Mouse (Mus musculus): ENCODE data around the gene Cenpf. TPM values are rescaled to one million over a fixed set of nuclear protein-coding genes. Genes with fewer than 3 reads are reported as not detected.

Cenpf gene
- polyA plus RNA-seq, 1 experiment from 2014 or later: 73.0 TPM

DNA sequence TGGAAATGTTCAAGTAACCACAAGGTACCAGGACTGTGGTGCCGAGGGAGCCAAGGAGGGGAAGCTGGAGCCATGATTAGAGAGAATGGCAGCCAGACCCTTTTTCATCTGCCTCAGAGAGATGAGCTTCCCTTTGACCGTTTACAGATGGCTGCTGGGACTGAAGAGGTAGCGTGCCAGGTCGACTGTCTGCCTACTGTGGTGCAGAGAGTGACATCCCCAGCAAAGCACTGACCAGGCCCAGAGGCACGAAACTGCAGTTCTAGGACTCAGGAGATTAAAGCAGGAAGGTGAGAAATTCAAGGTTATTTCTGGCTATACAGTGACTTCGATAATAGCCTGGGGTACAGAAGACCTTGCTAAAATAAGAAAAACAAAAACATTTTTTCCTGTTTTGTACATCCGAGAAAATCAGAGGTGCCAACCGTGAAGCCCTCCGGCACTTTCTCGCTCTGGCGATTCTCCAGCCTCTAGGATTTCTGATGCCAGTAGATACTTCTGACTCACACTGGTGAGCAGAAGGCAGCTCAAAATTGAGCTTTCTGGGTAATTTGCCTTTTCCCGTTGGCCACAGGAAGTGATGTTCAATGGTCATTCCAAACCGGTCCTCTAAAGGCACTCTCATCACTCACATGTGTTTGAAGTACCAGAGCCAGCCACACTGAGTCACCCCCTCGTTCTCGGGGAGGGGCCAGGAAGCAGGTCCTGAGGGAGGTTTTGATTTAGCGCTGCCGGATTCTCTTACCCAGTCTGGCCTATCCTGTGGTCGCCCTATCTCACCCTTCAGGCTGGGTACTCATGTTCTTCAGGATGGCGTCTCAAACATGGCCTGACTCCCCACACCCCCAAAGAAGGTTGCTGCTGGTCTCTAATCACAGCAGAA lies 28.3 kb upstream of the Cenpf start:
- H3K27me3 ChIP-seq (replicated peaks): no peaks in the 10 kb centered on the region
- no peak overlapping the region for H3K4me3 ChIP-seq
- 51% methylated on average over 19 of the region's 19 CpGs for WGBS
- 0 out of 2 replicates have a peak, but pooled peaks cover 3% of the 10 kb centered on the region for H3K4me1 ChIP-seq (replicated peaks)
- H3K9ac ChIP-seq: no peak overlapping the region
- 0 out of 2 replicates have a peak, but pooled peaks have one; percentile 29 for ATAC-seq (ENCODE audit: insufficient number of reproducible peaks, low FRiP score)
- no peaks in the 10 kb centered on the region for H3K36me3 ChIP-seq
- H3K9me3 ChIP-seq (replicated peaks): peaks cover 6% of the 10 kb centered on the region; the same call in 1 of the 2 replicates
- no peak overlapping the region for H3K4me2 ChIP-seq
- H3K27ac ChIP-seq (ENCODE audit: poor library complexity, severe bottlenecking): no peak overlapping the region

GRCm38 (mm10) chr1:189709001-189709400 lies 21.1 kb upstream of the Cenpf start:
- no peak for ATAC-seq (ENCODE audit: insufficient number of reproducible peaks, low FRiP score)
- no peaks in the 10 kb centered on the region for H3K27me3 ChIP-seq (replicated peaks)
- H3K27ac ChIP-seq (ENCODE audit: poor library complexity, severe bottlenecking): no peak overlapping the region
- H3K4me2 ChIP-seq: no peak overlapping the region
- H3K9me3 ChIP-seq (replicated peaks): no peaks in the 10 kb centered on the region
- WGBS: 61% methylated on average over 8 of the region's 8 CpGs
- H3K36me3 ChIP-seq: no peaks in the 10 kb centered on the region
- peaks cover 9% of the 10 kb centered on the region for H3K4me1 ChIP-seq (replicated peaks)
- no peak overlapping the region for H3K9ac ChIP-seq
- H3K4me3 ChIP-seq: no peak overlapping the region

- no peaks in the 10 kb centered on the region for H3K9me3 ChIP-seq (replicated peaks)
- no peak overlapping the region for H3K4me2 ChIP-seq
- H3K4me3 ChIP-seq: no peak overlapping the region
- ATAC-seq (ENCODE audit: insufficient number of reproducible peaks, low FRiP score): no peak
- peaks cover 9% of the 10 kb centered on the region for H3K4me1 ChIP-seq (replicated peaks)
- H3K9ac ChIP-seq: no peak overlapping the region
- H3K27me3 ChIP-seq (replicated peaks): no peaks in the 10 kb centered on the region
- 61% methylated on average over 5 of the region's 5 CpGs for WGBS
- H3K36me3 ChIP-seq: no peaks in the 10 kb centered on the region
- no peak overlapping the region for H3K27ac ChIP-seq (ENCODE audit: poor library complexity, severe bottlenecking)
Observed at GRCm38 (mm10) chr1:189707419-189707818, 19.5 kb upstream of the Cenpf start.

GRCm38 (mm10) chr1:189707014-189707413 lies 19.1 kb upstream of the Cenpf start:
- no peak overlapping the region for H3K27ac ChIP-seq (ENCODE audit: poor library complexity, severe bottlenecking)
- H3K4me2 ChIP-seq: no peak overlapping the region
- ATAC-seq (ENCODE audit: insufficient number of reproducible peaks, low FRiP score): no peak
- no peak overlapping the region for H3K4me3 ChIP-seq
- H3K27me3 ChIP-seq (replicated peaks): no peaks in the 10 kb centered on the region
- no peaks in the 10 kb centered on the region for H3K36me3 ChIP-seq
- peaks cover 11% of the 10 kb centered on the region for H3K4me1 ChIP-seq (replicated peaks)
- no peaks in the 10 kb centered on the region for H3K9me3 ChIP-seq (replicated peaks)
- no peak overlapping the region for H3K9ac ChIP-seq

DNA sequence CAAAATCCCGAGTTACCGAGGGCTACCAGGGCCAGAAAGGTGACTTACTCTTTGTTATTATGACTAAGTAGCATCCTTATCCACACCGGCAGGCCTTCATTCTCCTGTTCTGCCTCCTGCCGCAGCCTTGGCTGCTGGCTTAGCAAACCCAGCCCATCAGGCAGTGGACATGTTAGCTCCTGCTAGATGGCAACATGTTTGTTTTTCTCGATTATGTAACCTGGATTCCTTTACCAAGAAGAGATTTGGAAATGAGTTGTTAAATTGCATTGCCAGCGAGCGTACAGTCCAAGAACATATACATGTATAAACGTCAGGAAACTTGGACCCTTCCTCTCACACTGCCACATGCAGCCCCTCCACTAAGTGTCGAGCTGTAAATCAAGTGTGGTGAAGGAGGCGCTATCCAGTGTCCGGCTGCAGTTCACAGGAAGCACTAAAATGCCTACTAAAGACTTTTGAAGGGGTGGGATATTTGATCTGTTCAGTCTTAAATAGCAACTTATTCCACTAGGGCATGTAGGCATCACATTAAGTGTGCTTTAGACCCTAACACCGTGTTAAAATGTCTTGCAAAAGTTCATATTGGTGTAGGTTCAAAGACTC lies 18.3 kb upstream of the Cenpf start:
- H3K4me2 ChIP-seq: no peak overlapping the region
- no peak overlapping the region for H3K4me3 ChIP-seq
- no peak for ATAC-seq (ENCODE audit: insufficient number of reproducible peaks, low FRiP score)
- no peak overlapping the region for H3K9ac ChIP-seq
- no peaks in the 10 kb centered on the region for H3K36me3 ChIP-seq
- WGBS: 71% methylated on average over 12 of the region's 12 CpGs
- no peaks in the 10 kb centered on the region for H3K27me3 ChIP-seq (replicated peaks)
- H3K4me1 ChIP-seq (replicated peaks): peaks cover 12% of the 10 kb centered on the region
- H3K9me3 ChIP-seq (replicated peaks): no peaks in the 10 kb centered on the region
- H3K27ac ChIP-seq (ENCODE audit: poor library complexity, severe bottlenecking): no peak overlapping the region

DNA sequence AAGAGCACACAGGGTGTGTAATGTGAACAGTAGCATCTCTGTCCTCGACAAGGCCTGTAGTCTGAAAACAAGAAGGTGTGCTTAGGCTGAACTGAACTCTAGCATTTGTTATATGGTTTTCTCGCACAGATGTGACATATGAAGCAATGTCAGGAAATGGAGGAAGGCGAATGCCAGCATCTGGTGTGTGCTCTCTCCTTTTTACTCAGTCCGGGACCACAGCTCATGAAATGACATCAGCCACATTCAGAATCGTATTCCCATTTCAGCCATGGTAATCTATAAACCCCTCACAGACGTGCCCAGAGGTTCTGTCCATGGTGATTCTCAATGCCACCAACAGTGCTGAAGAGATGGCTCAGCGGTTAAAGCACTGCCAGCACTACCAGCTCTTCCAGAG lies 15.7 kb upstream of the Cenpf start:
- Histone ChIP-seq H3K9ac (no peak overlapping the region), H3K4me3 (no peak overlapping the region), H3K4me2 (no peak overlapping the region), H3K4me1 (replicated peaks) (peaks cover 17% of the 10 kb centered on the region), H3K27ac (ENCODE audit: poor library complexity, severe bottlenecking) (no peak overlapping the region), H3K9me3 (replicated peaks) (no peaks in the 10 kb centered on the region), H3K36me3 (no peaks in the 10 kb centered on the region), H3K27me3 (replicated peaks) (no peaks in the 10 kb centered on the region)
- no peak for ATAC-seq (ENCODE audit: insufficient number of reproducible peaks, low FRiP score)
- 77% methylated on average over 7 of the region's 7 CpGs for WGBS

GRCm38 (mm10) chr1:189703156-189703555 lies 15.3 kb upstream of the Cenpf start:
- 52% methylated on average over 7 of the region's 7 CpGs for WGBS
- no peak overlapping the region for H3K4me3 ChIP-seq
- H3K36me3 ChIP-seq: no peaks in the 10 kb centered on the region
- no peak overlapping the region for H3K4me2 ChIP-seq
- H3K27ac ChIP-seq (ENCODE audit: poor library complexity, severe bottlenecking): no peak overlapping the region
- H3K9ac ChIP-seq: no peak overlapping the region
- no peaks in the 10 kb centered on the region for H3K9me3 ChIP-seq (replicated peaks)
- no peak for ATAC-seq (ENCODE audit: insufficient number of reproducible peaks, low FRiP score)
- peaks cover 21% of the 10 kb centered on the region for H3K4me1 ChIP-seq (replicated peaks)
- no peaks in the 10 kb centered on the region for H3K27me3 ChIP-seq (replicated peaks)

DNA sequence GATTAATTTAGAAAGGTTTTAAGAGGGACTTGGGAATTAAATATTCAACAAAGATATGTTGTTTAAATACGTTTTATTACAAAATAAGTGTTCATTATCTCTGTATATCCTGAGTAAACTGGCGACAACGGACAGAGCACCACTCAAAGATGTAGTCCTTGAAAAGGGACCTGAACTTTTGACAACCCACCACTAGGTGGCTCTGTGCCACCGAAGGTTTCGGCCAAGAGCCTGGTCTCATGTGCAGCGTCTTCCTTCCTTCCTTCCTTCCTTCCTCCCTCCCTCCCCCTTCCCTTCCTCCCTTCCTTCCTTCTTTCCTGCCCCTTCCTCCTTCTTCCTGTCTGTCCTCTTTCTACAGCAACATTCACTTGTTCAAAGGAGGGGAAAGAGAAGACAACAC lies 13.1 kb upstream of the Cenpf start:
- H3K27me3 ChIP-seq (replicated peaks): no peaks in the 10 kb centered on the region
- H3K4me2 ChIP-seq: no peak overlapping the region
- H3K4me3 ChIP-seq: no peak overlapping the region
- peaks cover 23% of the 10 kb centered on the region for H3K4me1 ChIP-seq (replicated peaks)
- H3K36me3 ChIP-seq: no peaks in the 10 kb centered on the region
- WGBS: 2% methylated on average over 6 of the region's 6 CpGs
- H3K27ac ChIP-seq (ENCODE audit: poor library complexity, severe bottlenecking): no peak overlapping the region
- no peak for ATAC-seq (ENCODE audit: insufficient number of reproducible peaks, low FRiP score)
- H3K9me3 ChIP-seq (replicated peaks): no peaks in the 10 kb centered on the region
- H3K9ac ChIP-seq: no peak overlapping the region

DNA sequence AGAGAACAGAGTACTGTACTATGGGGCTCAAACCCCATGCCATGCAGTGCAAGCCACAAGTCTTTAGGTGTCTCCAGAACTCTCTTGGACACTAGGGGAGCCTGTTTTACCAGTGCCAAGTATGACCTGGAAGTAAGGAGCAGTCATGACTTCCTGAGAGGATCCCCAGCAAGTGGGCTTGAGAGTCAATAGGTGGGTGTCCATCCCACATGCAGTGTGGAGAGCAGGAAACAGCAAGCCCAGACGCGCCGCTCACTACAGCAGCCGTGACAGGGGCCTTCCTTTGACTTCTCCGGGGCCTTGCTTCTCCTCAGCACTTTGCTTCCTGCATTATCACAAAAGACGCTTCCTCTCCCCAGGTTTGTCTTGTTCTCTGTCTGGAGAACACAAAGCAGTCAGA lies 12.3 kb upstream of the Cenpf start:
- no peak for ATAC-seq (ENCODE audit: insufficient number of reproducible peaks, low FRiP score)
- no peaks in the 10 kb centered on the region for H3K27me3 ChIP-seq (replicated peaks)
- H3K4me1 ChIP-seq (replicated peaks): peaks cover 26% of the 10 kb centered on the region
- H3K36me3 ChIP-seq: no peaks in the 10 kb centered on the region
- H3K4me3 ChIP-seq: no peak overlapping the region
- no peak overlapping the region for H3K9ac ChIP-seq
- H3K27ac ChIP-seq (ENCODE audit: poor library complexity, severe bottlenecking): no peak overlapping the region
- no peaks in the 10 kb centered on the region for H3K9me3 ChIP-seq (replicated peaks)
- H3K4me2 ChIP-seq: no peak overlapping the region
- WGBS: 60% methylated on average over 6 of the region's 6 CpGs

DNA sequence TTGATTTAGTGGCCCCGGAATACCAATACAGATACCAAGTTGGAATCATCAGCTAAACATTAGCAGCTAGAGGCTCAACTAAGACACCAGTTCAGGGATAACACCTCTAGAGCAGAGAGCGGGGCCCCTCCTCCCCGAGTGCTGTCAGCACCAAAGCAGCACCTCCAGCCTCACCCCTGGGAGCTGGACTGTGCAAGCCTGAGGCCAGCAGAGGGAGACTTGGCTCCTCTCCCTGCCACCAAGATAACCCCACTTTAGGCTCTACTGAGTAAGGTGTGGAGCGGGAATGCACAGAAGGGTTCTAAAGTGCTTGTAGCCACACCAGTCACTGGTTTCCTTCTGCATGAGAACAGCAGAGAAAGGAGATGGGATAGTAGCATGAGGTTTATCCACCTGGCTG lies 10.5 kb upstream of the Cenpf start:
- Histone ChIP-seq H3K9ac (no peak overlapping the region), H3K4me2 (peak overlapping the region; percentile 32), H3K4me3 (no peak overlapping the region), H3K9me3 (replicated peaks) (no peaks in the 10 kb centered on the region), H3K27ac (ENCODE audit: poor library complexity, severe bottlenecking) (peak overlapping the region; percentile 66), H3K27me3 (replicated peaks) (no peaks in the 10 kb centered on the region), H3K4me1 (replicated peaks) (peaks cover 26% of the 10 kb centered on the region), H3K36me3 (no peaks in the 10 kb centered on the region)
- ATAC-seq (ENCODE audit: insufficient number of reproducible peaks, low FRiP score): peak; percentile 68
- WGBS: 26% methylated on average over 4 of the region's 4 CpGs

DNA sequence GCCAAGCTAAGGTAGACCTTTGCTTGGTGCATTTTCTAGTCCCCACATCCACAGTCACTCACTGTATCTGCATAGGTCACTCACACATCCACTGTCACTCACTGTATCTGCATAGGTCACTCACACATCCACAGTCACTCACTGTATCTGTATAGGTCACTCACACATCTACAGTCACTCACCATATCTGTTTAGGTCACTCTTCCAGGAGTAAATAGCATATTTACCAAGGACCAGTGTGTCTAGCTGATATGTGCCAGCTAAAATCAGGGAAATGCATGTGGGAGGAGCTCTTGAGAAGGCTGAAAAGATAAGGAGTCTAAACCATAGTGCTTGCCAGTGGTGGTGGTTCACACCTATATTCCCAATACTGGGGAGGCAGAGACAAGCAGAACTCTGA lies 7.4 kb upstream of the Cenpf start:
- Histone ChIP-seq H3K4me1 (replicated peaks) (peaks cover 22% of the 10 kb centered on the region), H3K27me3 (replicated peaks) (no peaks in the 10 kb centered on the region), H3K36me3 (no peaks in the 10 kb centered on the region), H3K9ac (no peak overlapping the region), H3K9me3 (replicated peaks) (no peaks in the 10 kb centered on the region), H3K4me3 (no peak overlapping the region), H3K27ac (ENCODE audit: poor library complexity, severe bottlenecking) (no peak overlapping the region), H3K4me2 (no peak overlapping the region)
- peak; percentile 43; the same call in 1 of the 2 replicates for ATAC-seq (ENCODE audit: insufficient number of reproducible peaks, low FRiP score)

Data from heart, embryonic 12.5 days (tissue).